Mouse (Mus musculus) thymus, postnatal 36 days (tissue): ENCODE measurements at regions not wholly inside any gene's neighbourhood (a gene's known extent, or its start where the extent isn't known, plus 50 kb on each side); places are given as distances from the start of the nearest gene placed in this dataset.
"Not testable (repeated sequence)": the region's sequence is repeated elsewhere in the genome, so short reads cannot be mapped to it uniquely, and the experiment has no call there.

ENCODE experiments used
- DNase-seq, 2 experiments: peaks; one replicate each; pipeline ENCODE4 v3.0.0; 2022; ENCODE audit warnings: mixed read lengths in 2 of 2

DNA sequence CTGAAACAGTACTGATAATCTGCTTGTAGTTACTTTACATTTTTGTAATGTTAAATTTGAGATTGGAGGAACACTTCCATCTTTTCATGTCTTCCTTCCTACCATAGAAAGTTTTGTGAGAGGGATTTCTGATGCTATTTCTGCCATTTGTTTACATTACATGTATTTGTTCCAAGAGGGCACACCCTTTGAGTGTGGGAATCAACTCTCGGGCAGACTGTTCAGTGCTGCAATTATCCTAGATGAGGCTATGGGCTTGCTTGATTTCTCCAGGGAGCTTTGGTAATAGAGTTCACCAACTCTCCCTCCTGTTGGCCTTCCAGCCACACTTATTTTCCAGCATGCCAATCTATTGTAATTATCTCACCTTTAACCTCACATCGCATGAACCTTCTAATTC is 52.4 kb downstream of the Gm13691 start:
- no peak for DNase-seq

DNA sequence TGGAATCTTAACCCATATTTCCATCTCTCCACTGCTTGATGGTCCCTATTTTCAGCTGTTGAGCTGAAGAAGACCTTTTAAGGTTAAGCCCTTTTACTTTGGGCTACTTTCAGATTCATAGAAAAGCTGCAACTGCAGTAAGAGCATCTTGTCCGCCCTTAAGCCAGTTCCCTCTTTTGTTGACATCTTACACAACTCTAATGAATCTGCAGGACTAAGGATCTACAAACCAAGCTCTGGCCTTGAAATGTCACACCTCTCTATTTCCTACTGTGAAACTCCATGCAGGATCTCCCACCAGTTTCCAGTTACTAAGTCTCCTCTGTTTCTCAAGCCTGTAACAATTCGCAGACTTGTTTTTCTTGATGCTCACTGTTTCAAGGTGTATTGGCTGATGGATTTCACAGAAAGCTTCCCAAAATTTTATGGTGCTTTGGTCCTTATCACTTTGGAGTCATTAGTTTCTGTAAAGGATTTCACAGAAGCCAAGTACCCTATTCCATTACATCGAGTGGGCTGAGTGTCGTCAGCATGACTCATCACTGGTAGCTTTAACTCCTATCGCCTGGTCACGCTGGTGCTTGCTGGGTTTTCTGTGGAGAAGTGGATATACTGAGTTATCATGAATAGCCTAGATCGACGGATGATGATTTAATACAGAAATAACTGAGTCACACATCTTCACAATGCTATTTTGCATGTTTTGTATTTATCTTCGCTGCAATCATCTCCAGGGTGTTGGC is 58.2 kb downstream of the Gm13691 start:
- no peak for DNase-seq

GRCm38 (mm10) chr2:84051883-84052331 is 61.6 kb downstream of the Gm13691 start:
- no peak for DNase-seq

GRCm38 (mm10) chr2:84059246-84059645 is 68.9 kb downstream of the Gm13691 start:
- DNase-seq, result peak; percentile 30 to 38

DNA sequence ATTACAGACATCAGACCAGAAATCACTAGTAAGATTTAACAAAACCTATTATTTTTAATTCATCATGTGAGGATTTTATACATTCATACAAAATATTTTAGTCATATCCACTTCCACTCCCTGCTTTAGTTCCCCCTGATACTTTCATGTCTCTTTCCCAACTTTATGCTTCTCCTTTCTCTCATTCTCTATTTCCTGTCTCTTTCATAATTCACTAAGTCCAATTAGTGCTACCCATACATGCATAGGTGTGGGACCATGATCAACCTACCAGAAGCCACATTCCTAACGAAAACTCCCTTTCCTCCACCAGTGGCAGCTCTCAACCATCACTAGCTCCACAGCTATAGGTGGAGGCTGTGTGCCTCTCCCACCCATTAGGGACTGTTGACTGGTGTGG is 70.9 kb downstream of the Gm13691 start:
- DNase-seq, result no peak

DNA sequence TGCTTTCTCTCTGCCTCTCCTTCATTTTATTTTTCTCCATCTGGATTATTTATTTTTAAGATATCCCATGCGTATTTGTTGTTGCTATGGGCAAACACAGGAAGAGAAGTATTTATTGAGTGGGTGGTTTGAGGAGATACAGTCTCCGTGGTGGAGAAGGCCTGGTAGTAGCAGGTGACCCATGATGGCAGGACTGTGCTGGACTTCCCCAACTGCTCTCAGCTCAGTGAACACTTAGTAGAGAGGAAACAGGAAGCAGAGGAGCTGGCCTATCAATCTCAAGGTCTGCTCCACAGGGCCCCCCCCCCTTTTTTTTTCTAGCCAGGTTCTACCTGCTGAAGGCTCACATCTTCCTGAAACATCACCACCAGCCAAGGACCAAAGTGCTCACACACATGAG is 74.0 kb downstream of the Gm13691 start:
- DNase-seq, result no peak

- no peak for DNase-seq
Observed at GRCm38 (mm10) chr2:84065061-84065460, 74.7 kb downstream of the Gm13691 start.

- no peak for DNase-seq
Observed at GRCm38 (mm10) chr2:84065749-84066148, 75.4 kb downstream of the Gm13691 start.

- DNase-seq, result no peak
Observed at GRCm38 (mm10) chr2:84066151-84066693, 75.9 kb downstream of the Gm13691 start.

- no peak for DNase-seq
Observed at GRCm38 (mm10) chr2:84066785-84067526, 76.6 kb downstream of the Gm13691 start.

DNA sequence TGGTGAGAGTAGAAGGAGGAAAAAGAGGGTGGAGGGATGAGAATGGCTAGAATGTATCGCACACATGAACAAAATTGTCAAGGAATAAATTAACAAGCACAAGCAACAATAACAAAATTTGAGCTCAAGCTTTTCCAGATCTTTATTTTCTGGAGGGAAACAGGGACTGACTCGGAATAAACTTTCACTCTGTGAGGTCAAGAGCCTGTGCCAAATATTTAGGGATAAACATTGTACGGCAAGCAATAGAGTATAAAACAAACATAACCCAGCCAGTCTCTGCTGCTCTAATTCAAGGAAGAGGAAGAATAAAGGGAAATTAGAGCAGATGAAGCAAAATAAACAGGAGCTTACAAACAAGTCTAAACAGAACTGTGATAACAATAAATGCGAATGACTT is 78.3 kb downstream of the Gm13691 start:
- no peak for DNase-seq

GRCm38 (mm10) chr2:84069411-84069810 is 79.1 kb downstream of the Gm13691 start:
- not testable (repeated sequence) for DNase-seq

DNA sequence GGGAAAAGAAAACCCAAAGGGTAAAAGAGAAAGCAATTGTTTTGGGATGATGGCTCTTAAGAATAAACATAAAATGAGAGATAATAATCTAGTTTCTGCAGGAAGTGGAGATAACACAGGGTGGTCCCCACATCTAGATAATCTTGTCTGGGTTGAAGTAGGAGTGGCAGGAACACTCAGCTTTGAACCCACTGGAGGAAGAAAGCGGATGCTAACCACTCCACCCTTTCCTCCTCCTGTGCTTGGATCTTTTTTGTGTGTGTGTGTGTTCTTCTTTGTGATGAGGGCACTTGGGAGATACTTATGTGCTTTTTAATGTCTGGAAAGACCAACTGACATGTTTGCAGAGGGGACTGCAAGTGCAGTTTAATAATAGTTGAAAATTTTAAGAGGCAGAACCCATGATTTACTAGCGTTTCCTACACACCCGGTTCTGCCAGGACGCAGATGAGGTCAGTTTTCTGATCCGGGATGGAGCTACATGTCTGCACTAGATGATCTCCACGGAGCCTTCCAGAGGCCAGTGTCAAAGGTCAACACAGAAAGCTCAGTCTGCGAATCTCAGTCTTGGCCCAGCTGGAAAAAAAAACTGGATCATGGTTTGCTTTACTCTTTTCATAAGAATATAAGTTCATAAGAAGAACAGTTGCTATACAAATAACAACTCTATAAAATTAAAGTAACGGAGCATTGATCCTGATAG is 82.7 kb downstream of the Gm13691 start:
- no peak for DNase-seq

- no peak for DNase-seq
Observed at GRCm38 (mm10) chr2:84075944-84076343, 85.6 kb downstream of the Gm13691 start.

DNA sequence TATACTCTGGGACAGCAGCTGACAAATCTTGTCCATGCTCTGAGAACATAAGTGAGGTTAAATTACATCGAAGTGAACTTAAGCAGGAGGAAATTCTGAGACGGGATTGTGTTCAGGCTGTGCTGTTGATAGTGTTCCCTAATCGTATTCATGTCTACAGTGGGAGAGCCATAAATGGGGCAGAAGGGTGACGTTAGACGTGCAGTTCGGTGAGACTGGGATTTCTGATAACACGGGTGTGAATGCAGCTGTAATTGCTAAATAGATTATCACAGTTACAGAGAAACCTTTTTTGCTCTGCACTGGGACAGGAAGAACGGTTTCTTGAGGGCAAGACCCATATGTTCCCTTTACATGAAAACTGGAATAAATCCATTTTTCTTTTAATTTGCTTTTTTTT is 88.9 kb downstream of the Gm13691 start:
- DNase-seq, result no peak

- DNase-seq, result no peak
Observed at GRCm38 (mm10) chr2:84080228-84080627, 89.9 kb downstream of the Gm13691 start.

DNA sequence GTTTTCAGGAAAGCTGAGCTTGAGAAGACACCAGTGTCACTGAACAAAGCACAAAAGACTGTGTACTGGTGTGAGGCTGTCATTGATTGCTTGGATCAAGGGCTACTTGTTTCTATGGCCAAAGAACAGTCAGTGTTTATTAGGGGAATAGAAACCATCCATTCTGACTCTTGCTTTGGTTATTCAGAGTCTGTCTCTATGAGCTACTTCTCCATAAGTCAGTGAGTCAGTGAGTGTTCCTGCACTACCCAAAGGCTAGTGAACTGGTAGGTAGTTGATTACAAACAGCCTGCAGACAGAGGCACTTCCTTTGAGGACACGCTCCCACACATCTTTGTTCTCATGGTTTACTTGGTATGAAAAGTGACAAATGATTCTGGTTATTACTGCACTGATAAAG is 104.4 kb downstream of the Gm13691 start:
- no peak for DNase-seq

DNA sequence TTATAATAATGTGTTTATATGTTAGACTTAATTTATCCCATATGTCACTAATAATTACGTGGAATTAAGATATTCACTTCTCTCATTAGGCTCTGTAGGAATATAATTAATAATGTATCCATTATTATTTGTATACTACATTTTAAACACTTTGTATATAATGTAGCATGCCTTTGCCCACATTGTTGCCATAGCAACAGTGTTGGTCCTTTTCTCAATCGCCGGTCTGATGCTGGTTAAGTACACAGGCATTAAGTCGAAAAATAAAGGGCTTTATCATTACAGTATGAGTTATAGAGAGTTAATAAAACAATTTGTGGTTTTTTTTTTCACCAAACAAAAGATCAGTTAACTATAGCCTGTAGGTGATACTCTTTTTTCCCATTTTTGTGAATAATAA is 108.4 kb downstream of the Gm13691 start:
- no peak for DNase-seq

DNA sequence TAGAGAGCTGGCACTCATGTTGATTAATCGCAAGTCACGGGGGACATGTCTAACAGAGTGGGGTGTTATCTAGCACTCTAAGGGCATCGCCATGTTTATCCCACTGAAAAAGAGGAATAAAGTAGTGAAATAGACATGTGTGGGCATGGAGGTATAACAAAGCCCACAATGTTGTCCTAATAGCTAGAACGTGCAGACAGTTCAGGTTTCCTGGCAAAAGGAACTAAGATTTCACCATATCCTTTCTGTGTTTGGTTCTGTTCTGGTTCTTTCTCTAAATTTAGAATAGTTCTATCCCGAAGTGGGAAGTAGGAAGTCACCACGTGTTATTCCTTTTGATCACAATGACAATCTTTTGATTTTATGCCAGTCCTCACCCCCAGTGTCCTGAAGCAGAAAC is 123.2 kb downstream of the Gm13691 start:
- no peak for DNase-seq

DNA sequence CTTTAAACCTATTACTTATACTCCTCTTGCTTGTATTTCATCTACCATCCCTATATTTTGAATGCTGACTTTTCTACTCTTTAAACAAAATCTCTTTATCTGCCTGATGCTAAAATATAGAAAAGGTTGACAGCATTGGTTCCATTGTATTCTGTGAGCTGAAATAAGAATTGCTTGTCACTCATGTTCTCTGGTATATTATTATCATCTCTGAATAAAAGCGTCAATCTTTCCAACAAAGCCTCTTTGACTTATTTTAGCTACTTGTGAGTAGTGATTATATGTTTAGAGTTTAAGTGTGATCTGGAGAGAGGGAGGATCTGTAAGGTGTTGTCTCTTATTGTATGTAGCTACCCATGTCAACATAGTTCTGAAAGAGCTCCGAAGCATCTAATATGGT is 129.5 kb downstream of the Gm13691 start:
- DNase-seq, result no peak

DNA sequence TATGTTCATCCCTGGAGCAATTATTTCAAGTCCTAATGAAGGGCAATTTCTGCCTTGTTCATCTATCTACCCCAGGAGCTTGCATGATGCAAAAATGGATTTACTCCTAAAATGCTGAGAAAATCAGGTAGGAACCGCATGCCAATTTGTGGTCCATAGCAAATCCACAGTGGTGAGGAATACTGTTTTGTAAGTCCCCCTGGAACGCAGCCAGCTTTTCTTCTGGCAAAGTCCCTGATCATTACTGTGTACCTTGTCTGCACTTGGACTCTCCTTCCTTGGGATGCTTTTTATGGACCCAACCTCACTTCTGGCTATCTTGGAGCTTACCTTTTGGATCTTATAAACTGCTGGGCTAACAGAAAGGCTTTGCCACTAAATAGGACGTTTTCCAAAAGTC is 137.2 kb downstream of the Gm13691 start:
- no peak for DNase-seq

GRCm38 (mm10) chr2:84161742-84162141 is 171.4 kb downstream of the Gm13691 start:
- no peak for DNase-seq

DNA sequence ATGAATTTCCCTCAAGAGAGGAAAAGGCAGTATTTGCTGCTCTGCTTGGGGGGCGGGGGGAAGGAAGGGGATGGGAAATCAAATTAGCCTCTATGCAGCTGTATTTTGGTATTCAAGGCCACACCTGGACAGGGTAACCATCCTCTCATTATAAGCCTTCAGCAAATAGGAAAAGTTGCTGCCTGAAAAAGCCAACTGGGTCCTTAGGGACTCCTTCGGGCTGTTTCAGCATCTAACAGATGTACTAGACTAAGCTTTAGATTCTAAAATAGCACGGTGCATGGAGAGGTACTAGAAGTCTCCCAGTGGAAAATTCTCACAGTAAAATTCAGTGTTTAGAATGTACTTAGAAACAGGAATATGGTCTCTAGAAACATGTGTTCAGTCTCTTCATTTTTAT is 183.1 kb downstream of the Gm13691 start:
- DNase-seq, result no peak
